Mouse (Mus musculus): ENCODE results near the gene Sbp. TPM values are rescaled to one million over a fixed set of nuclear protein-coding genes. Genes with fewer than 3 reads are reported as not detected.

Sbp gene
- polyA plus RNA-seq, 1 experiment from 2014 or later, result not detected

- 64% methylated on average over 10 of the region's 10 CpGs for WGBS
- no peak within 1 kb of the TSS for H3K27ac ChIP-seq (ENCODE audit: low read length)
- H3K4me3 ChIP-seq (ENCODE audit: low read length), result no peak within 1 kb of the TSS
- H3K4me2 ChIP-seq (ENCODE audit: low read depth, low read length), result no peak within 1 kb of the TSS
- H3K4me1 ChIP-seq (ENCODE audit: control insufficient read depth, insufficient read depth, low read length), result no peaks in the 10 kb centered on the region
- no peak within 1 kb of the TSS for H3K9ac ChIP-seq (ENCODE audit: low read length)
- H3K27me3 ChIP-seq (ENCODE audit: control insufficient read depth, insufficient read depth, low read length), result no peaks in the 10 kb centered on the region
- no peak for ATAC-seq (replicated peaks; ENCODE audit: extremely low read depth, insufficient read depth, low FRiP score)
- H3K9me3 ChIP-seq (replicated peaks; ENCODE audit: control insufficient read depth, low read length), result no peaks in the 10 kb centered on the region
- no peaks in the 10 kb centered on the region for H3K36me3 ChIP-seq (ENCODE audit: control insufficient read depth, insufficient read depth)
Observed at GRCm38 (mm10) chr17:23980297-23980909, 38.9 kb downstream of the Sbp start, which contains the start of gene Prss30. Prss30 (minus strand) TSS chr17:23980566.

DNA sequence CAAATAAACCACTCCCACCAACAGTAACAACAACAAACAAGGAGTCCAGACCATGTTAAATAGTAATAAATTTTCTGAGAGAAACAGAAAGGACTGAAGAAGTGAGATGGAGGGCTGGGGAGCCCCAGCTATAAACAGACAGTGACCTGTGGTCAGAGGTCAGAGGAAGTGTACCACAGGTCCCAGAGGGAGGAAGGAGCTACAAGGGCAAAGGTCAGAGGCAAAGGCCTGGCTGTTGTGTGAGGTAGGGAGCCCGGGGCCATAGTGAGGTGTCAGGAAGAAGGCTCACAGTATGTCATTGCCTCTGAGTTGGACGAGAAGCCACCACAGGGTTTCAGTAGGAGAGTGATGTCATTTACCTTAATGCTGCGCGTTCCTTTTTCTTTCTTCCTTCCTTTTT lies 41.4 kb downstream of the Sbp start:
- no peak for ATAC-seq (replicated peaks; ENCODE audit: extremely low read depth, insufficient read depth, low FRiP score)
- Histone ChIP-seq H3K4me2 (ENCODE audit: low read depth, low read length) (no peak overlapping the region), H3K27ac (ENCODE audit: low read length) (no peak overlapping the region), H3K36me3 (ENCODE audit: control insufficient read depth, insufficient read depth) (no peaks in the 10 kb centered on the region), H3K4me3 (ENCODE audit: low read length) (no peak overlapping the region), H3K9ac (ENCODE audit: low read length) (no peak overlapping the region), H3K27me3 (ENCODE audit: control insufficient read depth, insufficient read depth, low read length) (no peaks in the 10 kb centered on the region), H3K4me1 (ENCODE audit: control insufficient read depth, insufficient read depth, low read length) (no peaks in the 10 kb centered on the region), H3K9me3 (replicated peaks; ENCODE audit: control insufficient read depth, low read length) (no peaks in the 10 kb centered on the region)
- WGBS, result 59% methylated on average over 4 of the region's 4 CpGs

- no peaks in the 10 kb centered on the region for H3K4me1 ChIP-seq (ENCODE audit: control insufficient read depth, insufficient read depth, low read length)
- ATAC-seq (replicated peaks; ENCODE audit: extremely low read depth, insufficient read depth, low FRiP score), result no peak
- no peaks in the 10 kb centered on the region for H3K36me3 ChIP-seq (ENCODE audit: control insufficient read depth, insufficient read depth)
- WGBS, result 63% methylated on average over 1 of the region's 1 CpGs
- no peak overlapping the region for H3K27ac ChIP-seq (ENCODE audit: low read length)
- H3K27me3 ChIP-seq (ENCODE audit: control insufficient read depth, insufficient read depth, low read length), result peaks cover 4% of the 10 kb centered on the region; the same call in 1 of the 2 replicates
- no peak overlapping the region for H3K9ac ChIP-seq (ENCODE audit: low read length)
- no peak overlapping the region for H3K4me2 ChIP-seq (ENCODE audit: low read depth, low read length)
- H3K4me3 ChIP-seq (ENCODE audit: low read length), result no peak overlapping the region
- no peaks in the 10 kb centered on the region for H3K9me3 ChIP-seq (replicated peaks; ENCODE audit: control insufficient read depth, low read length)
Observed at GRCm38 (mm10) chr17:23984989-23985388, 43.5 kb downstream of the Sbp start.

- no peak for ATAC-seq (replicated peaks; ENCODE audit: extremely low read depth, insufficient read depth, low FRiP score)
Observed at GRCm38 (mm10) chr17:23989802-23990201, 48.3 kb downstream of the Sbp start.

GRCm38 (mm10) chr17:23992789-23993553 lies 51.5 kb downstream of the Sbp start:
- Histone ChIP-seq H3K9me3 (replicated peaks; ENCODE audit: control insufficient read depth, low read length) (no peaks in the 10 kb centered on the region), H3K4me3 (ENCODE audit: low read length) (no peak overlapping the region), H3K9ac (ENCODE audit: low read length) (peak overlapping the region; percentile 43; the same call in 1 of the 2 replicates), H3K4me1 (ENCODE audit: control insufficient read depth, insufficient read depth, low read length) (no peaks in the 10 kb centered on the region), H3K27ac (ENCODE audit: low read length) (no peak overlapping the region), H3K4me2 (ENCODE audit: low read depth, low read length) (peak overlapping the region; percentile 53), H3K36me3 (ENCODE audit: control insufficient read depth, insufficient read depth) (no peaks in the 10 kb centered on the region), H3K27me3 (ENCODE audit: control insufficient read depth, insufficient read depth, low read length) (peaks cover 23% of the 10 kb centered on the region)
- ATAC-seq (replicated peaks; ENCODE audit: extremely low read depth, insufficient read depth, low FRiP score), result no peak
- WGBS, result 71% methylated on average over 9 of the region's 9 CpGs

More at GRCm38 (mm10) chr17:23989802-23990201, 48.3 kb downstream of the Sbp start:
- WGBS, result 27% methylated on average over 2 of the region's 2 CpGs
- H3K9me3 ChIP-seq (replicated peaks; ENCODE audit: control insufficient read depth, low read length), result no peaks in the 10 kb centered on the region
- no peak overlapping the region for H3K4me3 ChIP-seq (ENCODE audit: low read length)
- no peak overlapping the region for H3K9ac ChIP-seq (ENCODE audit: low read length)
- H3K4me1 ChIP-seq (ENCODE audit: control insufficient read depth, insufficient read depth, low read length), result no peaks in the 10 kb centered on the region
- peaks cover 17% of the 10 kb centered on the region; the same call in 1 of the 2 replicates for H3K27me3 ChIP-seq (ENCODE audit: control insufficient read depth, insufficient read depth, low read length)
- H3K36me3 ChIP-seq (ENCODE audit: control insufficient read depth, insufficient read depth), result no peaks in the 10 kb centered on the region
- H3K27ac ChIP-seq (ENCODE audit: low read length), result no peak overlapping the region
- H3K4me2 ChIP-seq (ENCODE audit: low read depth, low read length), result no peak overlapping the region

DNA sequence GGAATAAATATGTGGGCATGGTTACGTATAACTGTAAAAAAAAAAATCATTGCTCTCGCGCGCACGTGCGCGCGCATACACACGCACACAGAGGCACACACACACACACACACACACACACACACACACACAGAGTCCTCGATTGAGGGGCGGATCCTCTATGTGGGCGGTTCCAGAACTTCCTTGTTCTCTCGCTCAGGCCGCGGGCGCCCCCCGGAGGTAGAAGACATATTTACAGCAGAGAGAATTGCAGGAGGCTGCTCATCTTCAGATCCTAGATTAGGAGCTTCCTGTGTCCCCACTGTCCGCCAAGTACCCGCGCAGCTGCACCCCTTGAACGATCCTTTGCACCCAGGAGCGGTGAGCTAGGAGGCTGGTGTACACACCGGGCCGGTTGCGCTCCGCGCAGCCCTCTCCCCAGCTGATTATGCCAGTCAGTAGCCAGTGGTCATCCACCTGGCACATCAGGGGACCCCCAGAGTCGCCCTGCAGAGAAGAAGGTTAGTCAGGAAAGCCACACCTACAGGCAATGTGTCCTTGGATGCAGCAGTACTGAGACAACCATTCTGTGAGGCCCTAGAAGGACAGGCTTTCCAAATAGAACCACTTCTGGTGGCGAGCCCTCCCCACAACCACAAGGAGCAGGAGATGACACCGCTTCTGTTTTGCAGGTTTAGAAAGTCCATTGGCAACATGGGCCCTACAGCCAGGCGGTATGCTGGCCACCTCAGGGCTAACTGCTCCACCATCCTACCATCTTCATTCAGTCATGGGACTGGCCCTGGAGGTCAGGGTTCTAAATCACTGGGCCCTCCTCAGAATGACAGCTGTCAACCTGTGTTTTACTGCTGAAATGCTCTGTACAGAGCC lies 52.3 kb downstream of the Sbp start:
- Histone ChIP-seq H3K4me3 (ENCODE audit: low read length) (peak overlapping the region; percentile 1; the same call in 1 of the 2 replicates), H3K36me3 (ENCODE audit: control insufficient read depth, insufficient read depth) (no peaks in the 10 kb centered on the region), H3K9me3 (replicated peaks; ENCODE audit: control insufficient read depth, low read length) (no peaks in the 10 kb centered on the region), H3K27me3 (ENCODE audit: control insufficient read depth, insufficient read depth, low read length) (peaks cover 21% of the 10 kb centered on the region), H3K9ac (ENCODE audit: low read length) (peak overlapping the region; percentile 43), H3K27ac (ENCODE audit: low read length) (no peak overlapping the region), H3K4me2 (ENCODE audit: low read depth, low read length) (peak overlapping the region; percentile 53), H3K4me1 (ENCODE audit: control insufficient read depth, insufficient read depth, low read length) (no peaks in the 10 kb centered on the region)
- WGBS, result 15% methylated on average over 31 of the region's 31 CpGs
- peak; percentile 56; the same call in 1 of the 2 replicates for ATAC-seq (replicated peaks; ENCODE audit: extremely low read depth, insufficient read depth, low FRiP score)

GRCm38 (mm10) chr17:23994667-23995066 lies 53.2 kb downstream of the Sbp start:
- H3K27ac ChIP-seq (ENCODE audit: low read length), result no peak overlapping the region
- peaks cover 21% of the 10 kb centered on the region for H3K27me3 ChIP-seq (ENCODE audit: control insufficient read depth, insufficient read depth, low read length)
- H3K9me3 ChIP-seq (replicated peaks; ENCODE audit: control insufficient read depth, low read length), result no peaks in the 10 kb centered on the region
- ATAC-seq (replicated peaks; ENCODE audit: extremely low read depth, insufficient read depth, low FRiP score), result no peak
- H3K9ac ChIP-seq (ENCODE audit: low read length), result no peak overlapping the region
- H3K4me2 ChIP-seq (ENCODE audit: low read depth, low read length), result no peak overlapping the region
- H3K4me3 ChIP-seq (ENCODE audit: low read length), result no peak overlapping the region
- 70% methylated on average over 7 of the region's 7 CpGs for WGBS
- no peaks in the 10 kb centered on the region for H3K36me3 ChIP-seq (ENCODE audit: control insufficient read depth, insufficient read depth)
- H3K4me1 ChIP-seq (ENCODE audit: control insufficient read depth, insufficient read depth, low read length), result peaks cover 5% of the 10 kb centered on the region

Measured in heart, embryonic 16.5 days (tissue).